Mouse (Mus musculus) erythroblast, embryonic 14.5 days (primary cell): ENCODE results near the gene Arhgef3.

Experiments used
- GATA1 ChIP-seq: IDR thresholded peaks from 2 replicates; pipeline ENCODE4 v1.6.1; 2012; ENCODE audit warnings: low read length, inconsistent platforms, mixed read lengths
- TAL1 ChIP-seq: IDR thresholded peaks from 3 replicates; pipeline ENCODE4 v1.6.1; 2012; ENCODE audit warnings: low read length, inconsistent platforms, mixed read lengths

DNA sequence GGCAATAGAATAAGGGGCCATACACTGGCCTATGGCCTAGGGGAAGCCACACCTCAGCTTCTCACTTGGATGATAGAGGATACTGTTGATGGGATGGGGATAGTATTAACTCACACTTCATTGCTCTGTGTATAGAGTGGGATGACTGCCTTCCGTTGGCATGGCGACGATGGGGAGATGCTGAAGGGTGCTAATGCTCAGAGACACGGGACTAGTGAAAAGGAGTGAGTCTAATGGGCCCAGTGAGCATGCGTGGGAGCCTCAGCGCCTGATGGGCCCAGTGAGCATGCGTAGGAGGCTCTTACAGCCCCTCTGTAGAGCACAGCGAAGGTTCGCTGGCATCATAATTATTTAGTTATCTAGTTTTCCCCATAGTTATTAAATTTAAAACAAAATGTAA lies 24.2 kb downstream of the Arhgef3 start:
- no peak for TF ChIP-seq GATA1
- TF ChIP-seq TAL1: no peak
